Mouse (Mus musculus) heart, embryonic 15.5 days (tissue): ENCODE measurements around the gene Gsk3a. TPM values are rescaled to one million over a fixed set of nuclear protein-coding genes. Genes with fewer than 3 reads are reported as not detected.

Experiments
- ATAC-seq: fragments of 200-750 bp; cut with Nextera tagmentation; replicated peaks from 2 replicates; pipeline ENCODE4 v1.8.0; 2017; ENCODE audit warnings: low read depth, moderate TSS enrichment; ENCODE audit not compliant: insufficient number of reproducible peaks, insufficient read depth, low FRiP score
- H3K27ac ChIP-seq: fragments of 300-500 bp; sonication (generic); 2 replicates; pipeline ENCODE4 v1.5.1; 2015; ENCODE audit warnings: mild to moderate bottlenecking, inconsistent platforms
- H3K27me3 ChIP-seq: fragments of 300-500 bp; sonication (generic); 2 replicates; pipeline ENCODE4 v1.6.1; 2015; ENCODE audit warnings: inconsistent platforms
- H3K36me3 ChIP-seq: fragments of 300-500 bp; sonication (generic); 2 replicates; pipeline ENCODE4 v1.6.1; 2015; ENCODE audit warnings: mild to moderate bottlenecking, inconsistent platforms
- H3K4me1 ChIP-seq: fragments of 300-500 bp; sonication (generic); replicated peaks from 2 replicates; pipeline ENCODE4 v1.6.1; 2015; ENCODE audit warnings: inconsistent platforms
- H3K4me2 ChIP-seq: fragments of 300-500 bp; sonication (generic); 2 replicates; pipeline ENCODE4 v1.6.1; 2015; ENCODE audit warnings: inconsistent platforms, mild to moderate bottlenecking, moderate library complexity
- H3K4me3 ChIP-seq: fragments of 300-500 bp; sonication (generic); 2 replicates; pipeline ENCODE4 v1.5.1; 2015; ENCODE audit warnings: mild to moderate bottlenecking, inconsistent platforms
- H3K9ac ChIP-seq: fragments of 300-500 bp; sonication (generic); 2 replicates; pipeline ENCODE4 v1.6.1; 2015; ENCODE audit warnings: mild to moderate bottlenecking, inconsistent platforms
- H3K9me3 ChIP-seq: fragments of 300-500 bp; sonication (generic); replicated peaks from 2 replicates; pipeline ENCODE4 v1.6.1; 2016; ENCODE audit warnings: inconsistent platforms
- WGBS: fragments of 180-500 bp; shearing (Covaris S2); methylation state at CpG from one replicate; pipeline ENCODE4 v1.1.7; 2015; ENCODE audit warnings: mixed read lengths; 5-methylcytosine and 5-hydroxymethylcytosine counted together
- polyA plus RNA-seq: library from polyadenylated mRNA; unstranded; fragments of >200 nt; fragmentation: Nextera tagmentation; extraction: Ambion mirVana; gene quantifications from 2 replicates; pipeline ENCODE4 v1.2.1, GENCODE M21; 2015

The Gsk3a gene
- polyA plus RNA-seq, 1 experiment from 2014 or later: 6.6 TPM

DNA sequence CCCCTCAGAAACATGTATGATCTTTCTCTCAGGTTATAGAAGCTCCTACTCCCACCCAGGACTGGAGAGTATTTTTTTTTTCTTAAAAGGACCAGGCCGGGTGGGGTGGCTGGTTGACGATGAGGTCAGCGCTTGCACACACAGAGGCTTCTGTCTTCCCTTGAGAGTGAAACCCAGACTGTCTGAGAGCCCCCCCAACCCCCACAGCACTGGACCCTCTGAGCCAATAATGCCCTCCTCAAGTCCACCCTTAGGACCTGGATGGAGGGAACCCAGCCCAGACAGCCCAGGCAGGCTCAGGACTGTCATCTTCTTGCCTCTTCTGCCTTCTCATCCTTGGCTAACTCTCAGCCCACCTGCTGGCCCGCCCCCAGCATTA, 9.1 kb upstream of the Gsk3a start:
- H3K4me2 ChIP-seq: peak overlapping the region; percentile 94
- H3K4me1 ChIP-seq: peaks cover 62% of the 10 kb centered on the region
- H3K27me3 ChIP-seq: no peaks in the 10 kb centered on the region
- no peak for ATAC-seq
- H3K36me3 ChIP-seq: peaks cover 31% of the 10 kb centered on the region
- no peaks in the 10 kb centered on the region for H3K9me3 ChIP-seq
- H3K4me3 ChIP-seq: peak overlapping the region; percentile 69
- H3K9ac ChIP-seq: peak overlapping the region; percentile 95
- peak overlapping the region; percentile 96 for H3K27ac ChIP-seq
- WGBS: 18% methylated on average over 4 of the region's 4 CpGs

- peaks cover 61% of the 10 kb centered on the region for H3K4me1 ChIP-seq
- H3K36me3 ChIP-seq: peaks cover 31% of the 10 kb centered on the region
Measured at GRCm38 (mm10) chr7:25246079-25246758, 8.6 kb upstream of the Gsk3a start.

GRCm38 (mm10) chr7:25244562-25245369, 7.1 kb upstream of the Gsk3a start:
- Histone ChIP-seq H3K4me1 (peaks cover 64% of the 10 kb centered on the region), H3K4me3 (no peak overlapping the region), H3K27ac (peak overlapping the region; percentile 96; the same call in 1 of the 2 replicates), H3K4me2 (no peak overlapping the region), H3K9me3 (no peaks in the 10 kb centered on the region), H3K27me3 (no peaks in the 10 kb centered on the region), H3K36me3 (peaks cover 31% of the 10 kb centered on the region), H3K9ac (0 out of 2 replicates have a peak overlapping the region, but pooled peaks have one; percentile 23)
- 86% methylated on average over 30 of the region's 30 CpGs for WGBS
- no peak for ATAC-seq

More at GRCm38 (mm10) chr7:25246079-25246758, 8.6 kb upstream of the Gsk3a start:
- Histone ChIP-seq H3K9me3 (no peaks in the 10 kb centered on the region), H3K4me2 (peak overlapping the region; percentile 94), H3K27ac (peak overlapping the region; percentile 96), H3K9ac (peak overlapping the region; percentile 47), H3K27me3 (no peaks in the 10 kb centered on the region), H3K4me3 (peak overlapping the region; percentile 69)
- 32% methylated on average over 20 of the region's 20 CpGs for WGBS
- ATAC-seq: no peak

GRCm38 (mm10) chr7:25243361-25243760, 5.7 kb upstream of the Gsk3a start:
- no peak for ATAC-seq
- H3K27me3 ChIP-seq: no peaks in the 10 kb centered on the region
- WGBS: 82% methylated on average over 4 of the region's 4 CpGs
- H3K4me1 ChIP-seq: peaks cover 75% of the 10 kb centered on the region
- peaks cover 31% of the 10 kb centered on the region for H3K36me3 ChIP-seq
- no peak overlapping the region for H3K4me3 ChIP-seq
- H3K9me3 ChIP-seq: no peaks in the 10 kb centered on the region
- no peak overlapping the region for H3K4me2 ChIP-seq
- H3K27ac ChIP-seq: no peak overlapping the region
- no peak overlapping the region for H3K9ac ChIP-seq

DNA sequence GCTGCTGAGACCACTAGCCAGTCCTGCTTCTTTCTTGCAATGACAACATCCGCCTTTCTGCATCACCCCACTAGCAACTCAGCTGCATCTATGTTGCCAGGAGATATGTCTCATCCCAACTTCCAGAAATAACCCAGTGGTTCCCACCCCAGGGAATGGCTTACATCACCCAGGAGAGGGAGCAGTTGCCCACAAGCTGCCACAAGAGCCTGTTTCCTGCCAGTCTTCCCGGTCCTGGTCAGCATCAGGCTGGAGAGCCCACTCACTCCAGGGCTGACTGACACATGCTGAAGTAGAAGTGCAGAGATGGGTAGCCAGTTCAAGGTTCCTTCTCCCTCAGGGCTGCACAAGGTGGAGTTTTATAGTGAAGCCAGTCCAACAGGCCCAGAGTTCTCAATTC, 3.4 kb upstream of the Gsk3a start:
- WGBS: 15% methylated on average over 2 of the region's 2 CpGs
- peak overlapping the region; percentile 5; the same call in 1 of the 2 replicates for H3K9ac ChIP-seq
- H3K4me1 ChIP-seq: peaks cover 61% of the 10 kb centered on the region
- H3K4me2 ChIP-seq: no peak overlapping the region
- no peaks in the 10 kb centered on the region for H3K9me3 ChIP-seq
- ATAC-seq: no peak
- H3K27me3 ChIP-seq: no peaks in the 10 kb centered on the region
- H3K27ac ChIP-seq: peak overlapping the region; percentile 45
- peaks cover 31% of the 10 kb centered on the region for H3K36me3 ChIP-seq
- H3K4me3 ChIP-seq: no peak overlapping the region

DNA sequence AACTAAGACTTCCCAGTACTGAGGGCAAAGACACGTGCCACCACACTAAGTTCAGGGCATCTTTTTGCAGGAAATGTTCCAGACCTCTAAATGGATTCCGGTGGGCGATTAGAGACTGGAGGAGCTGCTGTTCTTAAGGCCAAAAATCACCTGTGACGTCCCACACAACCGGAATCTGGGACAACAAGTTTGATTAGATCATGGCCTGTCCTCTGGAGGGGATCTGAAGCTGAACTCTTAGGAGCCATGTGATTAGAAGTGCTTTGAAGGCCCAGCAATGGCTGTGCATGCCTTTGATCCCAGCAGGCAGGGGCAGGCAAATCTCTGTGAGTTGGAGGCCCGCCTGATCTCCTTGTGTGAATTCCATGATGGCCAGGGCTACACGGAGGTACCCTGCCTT, 3.0 kb upstream of the Gsk3a start:
- peak overlapping the region; percentile 45; the same call in 1 of the 2 replicates for H3K27ac ChIP-seq
- no peaks in the 10 kb centered on the region for H3K27me3 ChIP-seq
- H3K4me2 ChIP-seq: no peak overlapping the region
- no peaks in the 10 kb centered on the region for H3K9me3 ChIP-seq
- no peak for ATAC-seq
- no peak overlapping the region for H3K4me3 ChIP-seq
- peaks cover 61% of the 10 kb centered on the region for H3K4me1 ChIP-seq
- no peak overlapping the region for H3K9ac ChIP-seq
- 60% methylated on average over 7 of the region's 7 CpGs for WGBS
- H3K36me3 ChIP-seq: peaks cover 27% of the 10 kb centered on the region

DNA sequence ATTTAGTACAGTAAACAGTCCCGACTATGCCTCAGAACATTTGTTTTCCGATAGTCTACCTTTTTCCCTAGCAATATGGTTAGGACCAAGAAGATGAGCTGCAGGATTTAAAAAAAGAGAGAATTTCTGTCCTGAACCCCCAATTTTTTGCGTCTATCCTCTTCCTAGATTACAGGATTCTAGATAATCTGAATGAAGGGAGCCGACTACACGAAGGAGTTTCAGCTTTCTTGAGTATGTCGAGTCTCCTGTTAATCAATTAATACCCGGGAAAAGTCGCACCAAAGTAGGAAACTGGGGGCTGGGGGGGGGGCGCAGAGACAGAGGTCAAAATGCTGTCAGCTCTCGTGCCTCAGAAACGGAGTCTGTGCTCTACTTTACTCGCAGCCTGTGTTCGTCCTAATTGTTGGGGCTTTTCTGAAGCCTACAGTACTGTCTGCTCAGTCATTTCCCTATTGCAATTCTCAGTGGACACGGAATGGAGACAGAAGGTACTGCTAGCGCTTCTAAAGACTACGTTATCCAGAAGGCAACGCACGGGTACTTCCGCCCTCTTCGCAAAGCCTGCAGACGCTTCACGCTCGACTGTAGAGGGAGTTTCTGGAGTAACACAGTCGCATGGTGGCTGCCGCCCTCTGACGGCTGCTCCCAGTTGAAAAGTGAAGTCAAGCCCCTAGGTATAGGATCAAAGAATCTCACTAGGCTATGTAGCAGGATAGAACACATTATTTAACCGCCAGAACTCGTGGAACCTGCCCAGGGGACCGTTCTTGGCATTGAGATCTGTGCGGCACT, 1.4 kb upstream of the Gsk3a start:
- no peaks in the 10 kb centered on the region for H3K9me3 ChIP-seq
- H3K4me1 ChIP-seq: peaks cover 49% of the 10 kb centered on the region
- WGBS: 2% methylated on average over 30 of the region's 30 CpGs
- H3K9ac ChIP-seq: peak overlapping the region; percentile 54
- peak overlapping the region; percentile 82 for H3K4me3 ChIP-seq
- H3K27ac ChIP-seq: peak overlapping the region; percentile 91
- peaks cover 18% of the 10 kb centered on the region for H3K36me3 ChIP-seq
- peak overlapping the region; percentile 79 for H3K4me2 ChIP-seq
- peak; percentile 48 for ATAC-seq
- no peaks in the 10 kb centered on the region for H3K27me3 ChIP-seq

GRCm38 (mm10) chr7:25238015-25238706, 510 bp upstream of the Gsk3a start:
- H3K27ac ChIP-seq: peak overlapping the region; percentile 91
- H3K27me3 ChIP-seq: no peaks in the 10 kb centered on the region
- under 1% methylated on average over 23 of the region's 23 CpGs for WGBS
- H3K9ac ChIP-seq: peak overlapping the region; percentile 97
- H3K36me3 ChIP-seq: peaks cover 19% of the 10 kb centered on the region
- H3K4me2 ChIP-seq: peak overlapping the region; percentile 79
- ATAC-seq: peak; percentile 89
- H3K9me3 ChIP-seq: no peaks in the 10 kb centered on the region
- peaks cover 44% of the 10 kb centered on the region for H3K4me1 ChIP-seq
- peak overlapping the region; percentile 82 for H3K4me3 ChIP-seq

DNA sequence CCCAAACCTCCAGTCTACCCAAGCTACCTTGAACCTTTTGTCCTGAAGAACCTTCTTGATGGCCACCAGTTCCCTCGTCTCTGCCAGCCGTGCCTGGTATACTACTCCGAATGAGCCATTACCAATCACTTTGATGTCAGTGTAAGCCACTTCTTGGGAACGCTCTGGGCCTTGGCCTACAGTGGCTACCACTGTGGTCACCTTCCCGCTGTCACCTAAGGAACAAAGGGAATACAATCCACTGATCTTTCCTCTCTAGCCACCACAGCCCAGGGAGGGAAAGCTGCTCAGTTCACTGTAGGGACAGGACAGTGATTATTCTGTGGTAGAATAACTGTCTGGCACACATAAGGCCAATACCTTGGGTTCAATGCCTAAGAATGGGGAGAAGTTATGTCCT, 2.1 kb downstream of the Gsk3a start:
- Histone ChIP-seq H3K4me2 (no peak overlapping the region), H3K36me3 (peaks cover 39% of the 10 kb centered on the region), H3K4me1 (peaks cover 27% of the 10 kb centered on the region), H3K9ac (no peak overlapping the region), H3K27me3 (no peaks in the 10 kb centered on the region), H3K4me3 (no peak overlapping the region), H3K27ac (no peak overlapping the region), H3K9me3 (no peaks in the 10 kb centered on the region)
- no peak for ATAC-seq
- 88% methylated on average over 5 of the region's 5 CpGs for WGBS

- WGBS: 77% methylated on average over 2 of the region's 2 CpGs
Measured at GRCm38 (mm10) chr7:25233061-25233460, 4.6 kb downstream of the Gsk3a start.

More at GRCm38 (mm10) chr7:25233061-25233460, 4.6 kb downstream of the Gsk3a start:
- Histone ChIP-seq H3K36me3 (peaks cover 63% of the 10 kb centered on the region), H3K4me2 (no peak overlapping the region), H3K27me3 (no peaks in the 10 kb centered on the region), H3K9ac (no peak overlapping the region), H3K4me1 (peaks cover 16% of the 10 kb centered on the region), H3K27ac (no peak overlapping the region), H3K4me3 (no peak overlapping the region), H3K9me3 (no peaks in the 10 kb centered on the region)
- ATAC-seq: no peak
